Comparison of ENCODE assay signal across 8 mouse cellular contexts in the genomic region with DNA sequence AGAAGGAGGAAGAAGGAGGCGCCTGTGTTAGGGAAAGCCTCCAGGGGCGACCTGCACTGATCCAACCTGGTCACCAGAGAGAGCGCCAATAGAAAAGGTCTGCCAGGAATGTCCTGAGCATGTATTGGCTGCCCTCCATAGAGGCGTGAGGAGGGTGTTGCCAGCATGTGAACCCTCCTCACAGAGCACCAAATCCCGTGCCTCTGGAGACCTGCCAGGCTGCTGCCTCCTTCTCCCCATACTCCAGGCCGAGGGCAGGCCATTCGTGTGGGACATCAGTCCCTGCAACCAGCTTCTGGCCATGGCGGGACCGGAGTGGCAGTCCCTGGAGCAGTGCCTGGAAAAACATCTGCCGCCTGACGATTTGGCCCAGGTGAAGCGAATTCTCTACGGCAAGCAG. TPM values are rescaled to one million over a fixed set of nuclear protein-coding genes. Genes with fewer than 3 reads are reported as not detected.
DNase-seq lines count a peak whose midpoint lies in the region; ATAC-seq and TF ChIP-seq lines count a peak whose summit lies in the region.

No protein-coding gene starts in this region.

- H3K27ac ChIP-seq in midbrain, postnatal 0 days (ENCODE audit: low read depth, low read length) = no peak overlapping the region
- H3K27ac ChIP-seq in midbrain, embryonic 11.5 days (ENCODE audit: low read depth, low read length) = no peak overlapping the region
- no peak overlapping the region for H3K27ac ChIP-seq in embryonic facial prominence, embryonic 13.5 days
- peak overlapping the region; percentile 72 for H3K27ac ChIP-seq in liver, postnatal 0 days (ENCODE audit: low read depth)

- H3K36me3 ChIP-seq in midbrain, postnatal 0 days (ENCODE audit: insufficient read depth, low read length) = no peaks in the 10 kb centered on the region
- H3K36me3 ChIP-seq in midbrain, embryonic 11.5 days (ENCODE audit: control insufficient read depth, insufficient read depth, low read length) = no peaks in the 10 kb centered on the region
- H3K36me3 ChIP-seq in embryonic facial prominence, embryonic 13.5 days = no peaks in the 10 kb centered on the region
- H3K36me3 ChIP-seq in liver, postnatal 0 days (replicated peaks; ENCODE audit: insufficient read depth, low read length) = no peaks in the 10 kb centered on the region

- no peak; the same call in 1 of the 2 replicates for ATAC-seq in midbrain, postnatal 0 days (ENCODE audit: low FRiP score)
- no peak for ATAC-seq in midbrain, embryonic 11.5 days (ENCODE audit: low FRiP score)
- no peak for ATAC-seq in embryonic facial prominence, embryonic 13.5 days (ENCODE audit: insufficient number of reproducible peaks, insufficient read depth, low FRiP score, low TSS enrichment, low read depth)
- peak; percentile 82 for ATAC-seq in liver, postnatal 0 days
- ATAC-seq in CD4-positive, CD25-positive, alpha-beta regulatory T cell, adult 4 months = no peak

- H3K27me3 ChIP-seq in midbrain, postnatal 0 days (ENCODE audit: insufficient read depth, low read length) = no peaks in the 10 kb centered on the region
- H3K27me3 ChIP-seq in midbrain, embryonic 11.5 days (ENCODE audit: control insufficient read depth, insufficient read depth, low read length) = no peaks in the 10 kb centered on the region
- no peaks in the 10 kb centered on the region for H3K27me3 ChIP-seq in embryonic facial prominence, embryonic 13.5 days
- no peaks in the 10 kb centered on the region for H3K27me3 ChIP-seq in liver, postnatal 0 days (ENCODE audit: insufficient read depth, low read length)

- no peak overlapping the region for H3K4me3 ChIP-seq in midbrain, postnatal 0 days (ENCODE audit: low read depth, low read length)
- no peak overlapping the region for H3K4me3 ChIP-seq in midbrain, embryonic 11.5 days (ENCODE audit: low read depth, low read length)
- H3K4me3 ChIP-seq in embryonic facial prominence, embryonic 13.5 days = no peak overlapping the region
- peak overlapping the region; percentile 32 for H3K4me3 ChIP-seq in liver, postnatal 0 days (ENCODE audit: low read depth, low read length)

- no peaks in the 10 kb centered on the region for H3K4me1 ChIP-seq in midbrain, postnatal 0 days (ENCODE audit: insufficient read depth, low read length)
- peaks cover 4% of the 10 kb centered on the region for H3K4me1 ChIP-seq in midbrain, embryonic 11.5 days (ENCODE audit: control insufficient read depth, insufficient read depth, low read length)
- H3K4me1 ChIP-seq in embryonic facial prominence, embryonic 13.5 days = peaks cover 7% of the 10 kb centered on the region; the same call in 1 of the 2 replicates
- H3K4me1 ChIP-seq in liver, postnatal 0 days (ENCODE audit: insufficient read depth) = peaks cover 4% of the 10 kb centered on the region; the same call in 1 of the 2 replicates

- TF ChIP-seq EP300 in liver, postnatal 0 days (IDR thresholded peaks at IDR 0.05; ENCODE audit: low read depth) = no peak

- no peaks in the 10 kb centered on the region for H3K9me3 ChIP-seq in midbrain, postnatal 0 days (ENCODE audit: low read length)
- H3K9me3 ChIP-seq in midbrain, embryonic 11.5 days (ENCODE audit: control insufficient read depth, low read length) = no peaks in the 10 kb centered on the region
- H3K9me3 ChIP-seq in embryonic facial prominence, embryonic 13.5 days = no peaks in the 10 kb centered on the region
- no peaks in the 10 kb centered on the region for H3K9me3 ChIP-seq in liver, postnatal 0 days (ENCODE audit: low read length)

- H3K4me2 ChIP-seq in midbrain, postnatal 0 days (ENCODE audit: low read depth, low read length, poor library complexity, severe bottlenecking) = no peak overlapping the region
- no peak overlapping the region for H3K4me2 ChIP-seq in midbrain, embryonic 11.5 days
- H3K4me2 ChIP-seq in embryonic facial prominence, embryonic 13.5 days = peak overlapping the region; percentile 41
- H3K4me2 ChIP-seq in liver, postnatal 0 days (ENCODE audit: low read depth, low read length) = peak overlapping the region; percentile 55

- H3K9ac ChIP-seq in midbrain, postnatal 0 days (replicated peaks; ENCODE audit: low read length, poor library complexity, severe bottlenecking) = no peak overlapping the region
- no peak overlapping the region for H3K9ac ChIP-seq in midbrain, embryonic 11.5 days (ENCODE audit: low read length)
- no peak overlapping the region for H3K9ac ChIP-seq in embryonic facial prominence, embryonic 13.5 days
- peak overlapping the region; percentile 27; the same call in 1 of the 2 replicates for H3K9ac ChIP-seq in liver, postnatal 0 days (replicated peaks)

- peak; percentile 36 for DNase-seq in midbrain, postnatal 0 days (ENCODE audit: low spot score)
- DNase-seq in midbrain, embryonic 11.5 days (ENCODE audit: low spot score, missing footprints) = no peak
- peak; percentile 93 for DNase-seq in kidney, adult 11 months
- peak; percentile 74 for DNase-seq in liver, postnatal 0 days
- no peak for DNase-seq in frontal cortex, postnatal 10 days (ENCODE audit: low spot score in 2 of 2)
- DNase-seq in right cerebral cortex, postnatal 36 days (ENCODE audit: low spot score in 2 of 2) = no peak

- no peak for TF ChIP-seq CTCF in midbrain, postnatal 0 days (IDR thresholded peaks at IDR 0.05)
- TF ChIP-seq CTCF in liver, postnatal 0 days (IDR thresholded peaks at IDR 0.05; ENCODE audit: low read depth) = no peak

- 50% methylated on average over 13 of the region's 13 CpGs for WGBS in midbrain, postnatal 0 days
- WGBS in midbrain, embryonic 11.5 days = 52% methylated on average over 13 of the region's 13 CpGs
- 50% methylated on average over 13 of the region's 13 CpGs for WGBS in embryonic facial prominence, embryonic 13.5 days
- 62% methylated on average over 13 of the region's 13 CpGs for WGBS in liver, postnatal 0 days (ENCODE audit: insufficient replicate concordance)

RNA-seq across cellular contexts. Expression of gene Upb1, which starts 5.8 kb away (rescaled TPM):
- 0.52 TPM in 1 of 2 replicates, not detected in the other for total RNA-seq in midbrain, postnatal 0 days (2014; rRNA removed)
- 0.44 and 0.72 TPM in 2 replicates for polyA plus RNA-seq in midbrain, postnatal 0 days (2015; fragmentation: Nextera tagmentation; extraction: Ambion mirVana)
- polyA plus RNA-seq in midbrain, embryonic 11.5 days (2014; fragmentation: Nextera tagmentation; extraction: Ambion mirVana) = not detected in 2 replicates
- polyA plus RNA-seq in embryonic facial prominence, embryonic 13.5 days (2015; fragmentation: Nextera tagmentation; extraction: Ambion mirVana) = 1.0 and 2.2 TPM in 2 replicates
- 84.2 and 103 TPM in 2 replicates for polyA plus RNA-seq in liver, postnatal 0 days (2015; fragmentation: Nextera tagmentation; extraction: Ambion mirVana)
- under 1 TPM in 1 of 2 experiments, not detected in 1; 0.74 TPM for polyA plus RNA-seq in CD4-positive, CD25-positive, alpha-beta regulatory T cell, adult 4 months (2017; shearing (Covaris generic))

Comparison
In these comparisons a context has a peak if more than half of its experiments do, and no peak if none do; other contexts are left out.
1. DNase-seq: peak in midbrain, postnatal 0 days (single experiment), kidney, adult 11 months (single experiment) and liver, postnatal 0 days (single experiment); none in midbrain, embryonic 11.5 days (single experiment), frontal cortex, postnatal 10 days (0 of 2) and right cerebral cortex, postnatal 36 days (0 of 2).
2. H3K4me2 ChIP-seq: peak in embryonic facial prominence, embryonic 13.5 days (single experiment) and liver, postnatal 0 days (single experiment); none in midbrain, postnatal 0 days (single experiment) and midbrain, embryonic 11.5 days (single experiment).
3. RNA of gene Upb1, which starts 5.8 kb away (polyA plus RNA-seq): 84.2 to 103 TPM in liver, postnatal 0 days; 1.0 to 2.2 TPM in embryonic facial prominence, embryonic 13.5 days, 0.74 TPM in CD4-positive, CD25-positive, alpha-beta regulatory T cell, adult 4 months, 0.44 to 0.72 TPM in midbrain, postnatal 0 days and not detected in midbrain, embryonic 11.5 days; every median in the first group is over 10 times any median in the second.